ENCODE assay signal across 11 mouse cellular contexts in the genomic region with DNA sequence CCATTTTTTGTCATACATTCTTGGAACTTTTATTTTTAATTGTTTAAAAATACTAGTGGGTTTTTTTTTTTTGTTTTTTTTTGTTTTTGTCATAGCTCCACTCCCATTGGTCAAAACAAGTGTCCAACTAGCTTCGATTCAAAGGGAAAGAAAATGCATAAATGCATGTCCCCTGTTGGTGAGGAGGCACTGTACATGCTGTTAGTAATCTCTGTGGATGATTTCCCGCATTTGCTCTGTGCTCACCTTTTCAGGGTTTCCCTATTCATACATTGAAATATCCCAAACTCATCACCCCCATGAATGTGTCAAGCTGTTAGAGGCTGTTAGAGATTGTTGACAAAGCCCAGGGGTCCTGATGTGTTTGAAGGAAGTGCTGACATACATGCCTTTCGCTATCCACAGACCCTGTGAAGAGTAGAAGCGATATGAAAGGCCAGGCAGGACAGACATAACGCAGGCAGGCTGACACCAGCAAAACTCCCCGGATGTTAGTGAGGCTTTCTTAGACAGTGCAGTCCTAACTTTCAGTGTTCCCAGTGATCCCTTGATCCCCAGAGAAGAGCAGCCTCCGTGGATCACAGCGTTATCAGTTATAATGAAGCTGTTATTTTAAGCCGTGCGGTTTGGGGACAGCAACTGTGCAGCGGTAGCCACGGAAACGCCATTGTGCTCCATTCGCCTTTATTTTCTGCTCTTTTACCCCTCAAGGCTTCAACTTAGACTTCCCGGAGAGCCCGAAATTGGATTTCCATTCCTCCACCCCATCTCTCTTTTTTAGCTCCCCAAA. TPM values are rescaled to one million over a fixed set of nuclear protein-coding genes. Genes with fewer than 3 reads are reported as not detected.
DNase-seq lines count a peak whose midpoint lies in the region; ATAC-seq and TF ChIP-seq lines count a peak whose summit lies in the region.
"Had no signal": no experiment of that assay in that cellular context is flagged by ENCODE, and none has a peak within 500 bp of the region (broad histone marks: within the 10 kb centered on the region; RNA-seq: fewer than 3 reads in every experiment).

No protein-coding gene starts in this region.

- no peak for TF ChIP-seq CTCF in left cerebral cortex, adult 2 months (IDR thresholded peaks at IDR 0.05)
- no peak for TF ChIP-seq CTCF in olfactory bulb, adult 2 months (IDR thresholded peaks at IDR 0.05; ENCODE audit: insufficient read depth, low read depth, low read length)

- no peaks in the 10 kb centered on the region for H3K36me3 ChIP-seq in hindbrain, embryonic 15.5 days

- intact Hi-C loops in left cerebral cortex, adult 2 months (cut with DNase I), result no loop called here
- intact Hi-C loops in left cerebral cortex, postnatal 25 days (cut with DNase I), result no loop called here

- ATAC-seq in hindbrain, embryonic 15.5 days (ENCODE audit: low FRiP score, low read depth), result peak; percentile 59; the same call in 1 of the 2 replicates

- H3K27me3 ChIP-seq in hindbrain, embryonic 15.5 days, result no peaks in the 10 kb centered on the region

- peak; percentile 30 to 42 for DNase-seq in cerebellum, postnatal 10 days
- no peak for DNase-seq in cerebellum, adult 11 months
- DNase-seq in left cerebral cortex, adult 2 months (ENCODE audit: extremely low spot score in 1 of 2, low spot score in 2 of 2), result no peak
- DNase-seq in left cerebral cortex, postnatal 25 days (ENCODE audit: low spot score in 2 of 2), result no peak
- DNase-seq in layer of hippocampus, postnatal 36 days, result no peak
- no peak for DNase-seq in urinary bladder, postnatal 4 days (ENCODE audit: low spot score in 2 of 2)
- DNase-seq: adrenal gland, adult 8-10 months; right cerebral cortex, adult 18-20 months had no signal

- H3K27ac ChIP-seq in left cerebral cortex, adult 2 months, result no peak overlapping the region
- no peak overlapping the region for H3K27ac ChIP-seq in hindbrain, embryonic 15.5 days (replicated peaks)
- no peak overlapping the region for H3K27ac ChIP-seq in olfactory bulb, adult 2 months (ENCODE audit: insufficient read depth, low read depth, low read length)

- H3K4me2 ChIP-seq in hindbrain, embryonic 15.5 days, result peak overlapping the region; percentile 52
- H3K4me2 ChIP-seq: liver, embryonic 11.5 days had no signal

- H3K9me3 ChIP-seq in hindbrain, embryonic 15.5 days, result no peaks in the 10 kb centered on the region

- no peak for TF ChIP-seq POLR2A in olfactory bulb, adult 2 months (IDR thresholded peaks at IDR 0.05; ENCODE audit: insufficient read depth, low read depth, low read length)

- peak overlapping the region; percentile 14 for H3K4me3 ChIP-seq in left cerebral cortex, adult 2 months
- H3K4me3 ChIP-seq in hindbrain, embryonic 15.5 days, result peak overlapping the region; percentile 23
- H3K4me3 ChIP-seq in olfactory bulb, adult 2 months (ENCODE audit: insufficient read depth, low read depth, low read length), result 0 out of 2 replicates have a peak overlapping the region, but pooled peaks have one; percentile 7

- peaks cover 7% of the 10 kb centered on the region for H3K4me1 ChIP-seq in hindbrain, embryonic 15.5 days (replicated peaks)
- no peaks in the 10 kb centered on the region; the same call in 1 of the 2 replicates for H3K4me1 ChIP-seq in olfactory bulb, adult 2 months (ENCODE audit: control insufficient read depth, insufficient read depth, low read length)

- 27% methylated on average over 16 of the region's 16 CpGs for WGBS in hindbrain, embryonic 15.5 days
- 21% methylated on average over 16 of the region's 16 CpGs for WGBS in olfactory bulb, adult 2 months

- no peak overlapping the region for H3K9ac ChIP-seq in hindbrain, embryonic 15.5 days

RNA-seq across cellular contexts. Expression of a gene that starts 23.5 kb away (rescaled TPM):
- 10 to 100 TPM; 34.1 to 48.1 TPM for total RNA-seq in left cerebral cortex, adult 2 months (2021)
- 10 to 100 TPM; 42.7 to 43.0 TPM for total RNA-seq in left cerebral cortex, postnatal 25 days (2021)
- polyA plus RNA-seq in hindbrain, embryonic 15.5 days (2015; fragmentation: Nextera tagmentation; extraction: Ambion mirVana), result 39.5 and 42.3 TPM in 2 replicates
- polyA plus RNA-seq in olfactory bulb, adult 2 months (2012; ENCODE audit: insufficient read depth, insufficient read length, low replicate concordance, missing spikeins), result not detected in 2 replicates
- 10 to 100 TPM; 34.3 to 41.3 TPM for total RNA-seq in layer of hippocampus, postnatal 36 days (2021)

Comparison
In these comparisons a context has a peak if more than half of its experiments do, and no peak if none do; other contexts are left out.
1. DNase-seq: peak in cerebellum, postnatal 10 days (2 of 2); none in cerebellum, adult 11 months (single experiment), left cerebral cortex, adult 2 months (0 of 2), left cerebral cortex, postnatal 25 days (0 of 2), layer of hippocampus, postnatal 36 days (0 of 2) and urinary bladder, postnatal 4 days (0 of 2).
2. Peak in every context shown above with its lines, with median percentiles within 50 percentile points of each other: H3K4me3 ChIP-seq.